Mouse (Mus musculus): ENCODE measurements around the gene Dab1.

Gene Dab1

DNA sequence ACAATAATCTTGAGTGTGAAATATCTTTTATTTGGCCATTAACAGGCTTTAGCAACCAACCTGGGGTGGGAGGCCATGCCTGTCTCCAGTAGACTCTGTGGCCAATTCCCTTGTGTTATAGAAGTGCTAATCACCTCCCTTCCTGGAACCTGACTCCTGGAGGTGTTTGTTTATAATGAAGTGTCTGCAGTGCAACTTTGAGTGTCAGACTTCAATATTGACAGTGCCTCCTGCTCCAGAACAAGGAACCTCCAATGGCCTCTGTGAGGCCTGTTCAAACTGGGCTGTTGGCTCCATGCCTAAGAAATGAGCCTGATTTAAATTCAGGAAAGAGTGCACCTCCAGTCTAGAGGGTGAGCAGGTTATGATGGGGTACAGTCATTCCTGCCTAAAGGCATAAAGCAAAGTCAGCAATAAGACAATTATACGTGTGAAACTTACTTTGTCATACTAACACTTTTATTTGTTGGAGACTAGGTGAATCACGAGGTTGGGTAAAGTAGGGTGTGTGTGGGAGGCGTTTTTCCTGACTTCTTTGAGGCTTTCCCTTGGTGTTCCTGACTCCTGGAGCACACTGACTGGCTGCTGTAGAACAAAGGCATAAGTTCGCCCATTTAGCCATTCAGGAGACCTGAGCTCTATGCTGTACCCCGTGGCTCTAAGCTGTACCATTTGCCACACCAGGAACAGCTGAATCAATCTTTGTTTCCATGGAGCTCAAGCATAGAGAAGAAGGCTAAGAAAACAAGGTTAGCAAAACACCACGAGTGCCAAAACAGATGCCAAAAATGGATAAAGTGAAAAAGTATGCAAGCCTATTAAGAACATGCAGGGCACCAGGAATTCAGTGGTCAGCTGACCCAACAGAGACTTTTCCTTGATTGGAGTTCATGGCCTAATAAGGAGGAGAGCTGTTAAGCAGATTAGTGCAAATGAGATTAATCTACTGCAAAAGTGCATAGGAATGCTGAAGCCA is 978.6 kb downstream of the Dab1 start:
- DNase-seq (ENCODE audit: low spot score) = no peak

DNA sequence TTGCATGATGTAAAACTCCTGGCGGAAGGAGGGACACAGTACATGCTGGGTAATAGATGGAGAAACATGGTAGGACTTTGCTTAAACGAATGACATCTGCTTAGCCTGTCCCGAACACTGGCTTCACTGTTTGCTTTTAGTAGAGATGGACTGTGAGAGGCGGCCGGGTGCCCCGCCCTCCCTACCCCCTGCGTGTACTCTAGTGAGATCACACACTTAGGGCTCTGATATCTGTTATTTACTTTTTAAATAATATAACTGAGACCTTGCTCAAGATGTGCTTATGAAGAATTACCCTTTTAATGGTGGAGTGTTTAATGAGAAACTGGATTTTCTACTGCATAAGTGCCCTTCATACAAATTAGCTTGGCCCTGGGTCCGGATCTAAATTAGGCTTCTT is 983.6 kb downstream of the Dab1 start:
- no peak for DNase-seq (ENCODE audit: low spot score)

DNA sequence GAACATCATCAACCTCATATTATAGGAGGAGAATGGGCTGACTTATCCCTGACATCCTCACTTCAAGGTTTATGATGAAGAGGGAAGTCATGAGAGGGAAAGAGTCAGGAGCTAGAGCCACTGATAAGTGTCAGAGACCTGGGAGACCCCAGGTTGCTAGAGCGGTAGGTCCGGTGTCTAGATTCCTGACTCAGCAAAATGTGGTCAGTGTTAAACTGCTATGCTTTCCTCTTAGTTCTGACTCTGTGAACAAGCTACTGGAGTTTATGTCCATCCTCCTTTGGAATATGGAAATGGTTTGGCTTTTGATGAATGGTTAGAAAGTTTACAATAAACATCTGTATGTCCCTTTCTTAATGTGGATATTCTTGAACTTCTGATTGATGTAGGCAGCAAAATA is 985.1 kb downstream of the Dab1 start:
- DNase-seq (ENCODE audit: low spot score) = no peak

- no peak for DNase-seq (ENCODE audit: low spot score)
Observed at GRCm38 (mm10) chr4:104606881-104607280, 987.7 kb downstream of the Dab1 start.

DNA sequence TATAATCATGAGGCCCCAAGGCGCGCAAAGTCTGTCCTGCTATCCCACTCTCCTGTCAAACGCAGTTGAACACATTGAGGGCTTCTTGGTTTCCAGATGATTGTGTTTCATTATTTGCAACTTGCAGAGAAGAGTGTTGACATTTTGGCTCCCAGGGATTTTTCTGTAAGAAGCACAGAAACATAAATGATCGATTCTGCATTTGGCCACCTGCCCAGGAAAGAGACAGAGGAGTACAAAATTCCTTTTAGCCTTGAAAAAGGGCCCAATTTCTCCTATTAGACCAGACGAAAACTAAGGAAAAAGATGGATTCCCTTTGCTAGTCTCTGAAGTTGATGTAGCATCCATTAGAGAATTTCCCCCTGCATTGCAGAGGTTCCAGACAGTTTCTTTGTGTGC is 988.5 kb downstream of the Dab1 start:
- DNase-seq (ENCODE audit: low spot score) = no peak

- no peak for DNase-seq (ENCODE audit: low spot score)
Observed at GRCm38 (mm10) chr4:104619452-104619851, 1000.3 kb downstream of the Dab1 start.

- no peak for DNase-seq (ENCODE audit: low spot score)
Observed at GRCm38 (mm10) chr4:104625316-104625715, 1006.2 kb downstream of the Dab1 start.

GRCm38 (mm10) chr4:104628708-104629107 is 1009.5 kb downstream of the Dab1 start:
- DNase-seq (ENCODE audit: low spot score) = no peak

DNA sequence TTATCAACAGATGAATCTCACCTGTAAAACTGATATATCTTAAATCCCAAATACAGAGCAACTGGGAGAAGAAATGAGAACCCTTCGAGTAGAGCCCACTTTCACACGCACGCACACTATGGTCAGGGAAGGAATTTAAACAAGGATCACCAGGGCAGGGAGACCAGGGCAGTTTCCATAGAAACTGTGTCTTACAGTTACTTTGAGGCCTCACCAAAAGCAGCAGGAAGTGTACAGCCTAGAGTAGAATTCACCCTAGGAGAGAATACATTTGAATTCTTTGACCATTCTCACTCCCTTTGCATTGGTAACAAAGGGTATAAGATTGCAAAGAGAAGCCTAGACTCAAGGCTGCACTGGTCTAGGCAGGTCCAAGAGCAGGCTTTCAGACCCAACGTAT is 1017.9 kb downstream of the Dab1 start:
- no peak for DNase-seq (ENCODE audit: low spot score)

- no peak for DNase-seq (ENCODE audit: low spot score)
Observed at GRCm38 (mm10) chr4:104640617-104641016, 1021.5 kb downstream of the Dab1 start.

- no peak for DNase-seq (ENCODE audit: low spot score)
Observed at GRCm38 (mm10) chr4:104642761-104643469, 1023.8 kb downstream of the Dab1 start.

DNA sequence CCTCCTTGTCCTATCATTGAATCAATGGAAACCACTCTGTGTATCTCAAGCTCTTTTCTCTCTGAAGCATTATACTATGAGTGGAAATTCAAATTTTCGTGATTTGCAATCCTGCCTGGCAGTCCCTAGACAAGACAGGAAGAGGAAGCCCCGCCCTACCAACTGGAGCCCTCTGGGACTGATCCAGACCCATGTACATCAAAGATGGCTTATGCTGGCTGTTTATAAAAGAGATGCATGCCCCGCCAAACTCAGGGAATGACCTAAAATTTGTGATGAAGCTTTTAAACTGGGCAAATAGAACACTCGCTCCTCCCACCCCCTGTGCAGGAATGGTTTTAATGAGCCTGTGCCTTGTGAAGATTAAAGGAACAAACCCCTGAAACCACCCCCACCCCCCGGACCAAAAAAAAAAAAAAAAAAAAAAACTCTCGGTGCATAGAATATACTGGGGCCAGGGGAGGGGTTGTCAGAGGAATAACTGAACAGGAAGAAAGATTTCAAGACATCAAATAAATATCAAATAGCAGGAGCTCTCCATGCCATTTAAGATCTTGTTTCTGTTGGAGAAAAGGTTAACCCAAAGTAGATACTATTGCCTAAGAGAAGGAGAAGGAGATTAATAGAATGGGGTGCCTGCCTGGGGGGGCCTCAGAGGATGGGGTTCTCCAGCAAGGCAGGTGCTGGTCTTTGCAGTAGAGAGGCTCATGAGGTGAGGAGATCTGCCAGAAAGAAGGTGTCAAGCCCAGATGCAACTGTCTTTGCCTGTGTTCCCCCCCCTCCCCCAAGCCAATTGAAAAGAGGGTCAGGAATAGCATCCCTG is 1024.6 kb downstream of the Dab1 start:
- DNase-seq (ENCODE audit: low spot score) = no peak

DNA sequence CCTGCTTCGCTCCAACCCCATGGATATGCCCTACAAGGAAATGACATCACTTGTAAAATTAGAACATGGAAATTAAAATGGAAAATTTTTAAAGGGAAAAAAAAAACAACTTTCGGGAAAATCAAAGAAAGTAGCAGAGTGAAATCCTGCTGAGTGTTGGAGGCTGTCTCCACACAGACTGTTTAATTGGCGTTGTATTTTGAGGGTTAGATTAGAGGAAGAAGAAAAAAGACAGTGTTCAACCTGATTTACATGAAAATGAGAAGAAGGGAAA is 1025.1 kb downstream of the Dab1 start:
- DNase-seq (ENCODE audit: low spot score) = no peak

DNA sequence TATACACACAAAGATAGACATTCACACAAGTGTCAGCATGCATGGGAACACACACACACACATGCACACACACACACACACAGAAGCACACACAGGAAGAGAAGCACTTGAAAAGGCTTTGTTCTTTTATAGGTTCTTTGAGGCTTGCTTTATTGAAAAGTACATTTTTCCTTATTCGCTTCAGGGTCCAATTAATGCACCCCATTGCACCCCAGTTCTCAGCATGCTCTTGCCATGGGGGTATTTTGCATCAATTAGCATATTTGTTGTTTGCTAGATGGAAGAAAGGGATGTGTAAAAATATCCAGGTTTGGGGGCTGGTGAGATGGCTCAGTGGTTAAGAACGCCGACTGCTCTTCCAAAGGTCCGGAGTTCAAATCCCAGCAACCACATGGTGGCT is 1025.7 kb downstream of the Dab1 start:
- DNase-seq (ENCODE audit: low spot score) = no peak

DNA sequence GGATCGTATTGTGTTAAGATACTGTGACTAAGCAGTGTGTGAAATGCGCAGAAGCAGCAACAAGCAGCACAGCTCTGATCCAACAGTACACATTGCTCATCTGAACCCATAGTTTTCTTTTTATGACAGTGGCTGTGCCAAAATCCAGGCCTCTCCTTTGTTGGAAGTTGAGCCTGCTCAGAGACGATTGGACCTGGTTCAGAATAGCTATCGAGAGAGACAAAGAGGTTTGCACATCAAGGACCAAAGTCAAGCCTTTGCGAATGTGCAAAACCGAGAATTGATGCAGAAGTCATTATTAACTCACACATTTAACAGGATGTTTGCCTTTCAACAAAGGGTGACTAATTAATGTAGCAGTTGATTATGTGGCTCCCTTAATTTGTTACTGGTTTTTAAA is 1032.6 kb downstream of the Dab1 start:
- DNase-seq (ENCODE audit: low spot score) = no peak

GRCm38 (mm10) chr4:104656728-104657127 is 1037.6 kb downstream of the Dab1 start:
- no peak for DNase-seq (ENCODE audit: low spot score)

- no peak for DNase-seq (ENCODE audit: low spot score)
Observed at GRCm38 (mm10) chr4:104662841-104663614, 1043.9 kb downstream of the Dab1 start.

- peak; percentile 77 for DNase-seq (ENCODE audit: low spot score)
Observed at GRCm38 (mm10) chr4:104665553-104665952, 1046.4 kb downstream of the Dab1 start.

- DNase-seq (ENCODE audit: low spot score) = no peak
Observed at GRCm38 (mm10) chr4:104666831-104667551, 1047.8 kb downstream of the Dab1 start.

GRCm38 (mm10) chr4:104668061-104668460 is 1048.9 kb downstream of the Dab1 start:
- no peak for DNase-seq (ENCODE audit: low spot score)

DNA sequence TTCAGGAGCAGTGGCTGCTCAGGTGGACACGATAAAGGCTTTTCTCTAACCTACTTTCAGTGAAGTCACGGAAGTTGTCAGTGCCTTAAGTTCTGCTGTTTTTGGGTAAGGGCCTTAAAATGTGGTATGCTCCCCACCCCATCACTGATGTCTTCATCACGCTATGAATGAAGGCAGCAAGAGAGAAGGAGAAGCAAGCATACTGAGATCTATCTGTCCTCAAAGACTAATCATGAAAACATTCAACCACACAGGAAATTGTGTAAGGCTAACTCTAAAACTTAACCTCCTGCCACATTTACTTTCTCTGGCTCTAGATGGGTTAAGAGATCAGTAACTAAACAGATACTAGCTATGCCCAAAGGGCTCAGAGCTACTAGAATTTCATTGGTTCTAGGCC is 1050.2 kb downstream of the Dab1 start:
- no peak for DNase-seq (ENCODE audit: low spot score)
